Mouse (Mus musculus) right cerebral cortex, postnatal 4 days (tissue): Measurements from ENCODE around the gene Orm3.
A peak's percentile ranks its signal among the peaks of the same experiment; 100 is the strongest.

Experiments
- DNase-seq: peaks from one replicate; pipeline ENCODE4 v3.0.0-alpha.2; 2022

Orm3 gene

GRCm38 (mm10) chr4:63355877-63356665, at the start of gene Orm3:
Orm3 (plus strand) TSS chr4:63356162.
- DNase-seq: no peak

- DNase-seq: peak; percentile 98
Observed at GRCm38 (mm10) chr4:63307175-63308062, 48.5 kb upstream of the Orm3 start.

- no peak for DNase-seq
Observed at GRCm38 (mm10) chr4:63308316-63308715, 47.6 kb upstream of the Orm3 start.

- no peak for DNase-seq
Observed at GRCm38 (mm10) chr4:63310247-63310855, 45.6 kb upstream of the Orm3 start.

GRCm38 (mm10) chr4:63311426-63311825, 44.5 kb upstream of the Orm3 start:
- no peak for DNase-seq

GRCm38 (mm10) chr4:63314063-63314462, 41.9 kb upstream of the Orm3 start:
- DNase-seq: no peak

GRCm38 (mm10) chr4:63316076-63316746, 39.8 kb upstream of the Orm3 start:
- no peak for DNase-seq

GRCm38 (mm10) chr4:63319566-63319965, 36.4 kb upstream of the Orm3 start:
- peak; percentile 77 for DNase-seq

- no peak for DNase-seq
Observed at GRCm38 (mm10) chr4:63323275-63323815, 32.6 kb upstream of the Orm3 start.

- DNase-seq: no peak
Observed at GRCm38 (mm10) chr4:63333403-63333802, 22.6 kb upstream of the Orm3 start.

GRCm38 (mm10) chr4:63338414-63339076, 17.4 kb upstream of the Orm3 start:
- DNase-seq: no peak

GRCm38 (mm10) chr4:63342491-63342890, 13.5 kb upstream of the Orm3 start:
- no peak for DNase-seq

GRCm38 (mm10) chr4:63343608-63344007, 12.4 kb upstream of the Orm3 start:
- no peak for DNase-seq

GRCm38 (mm10) chr4:63344295-63344694, 11.7 kb upstream of the Orm3 start, which contains the start of gene Orm1:
Orm1 (plus strand) TSS chr4:63344560.
- no peak for DNase-seq

GRCm38 (mm10) chr4:63345261-63345660, 10.7 kb upstream of the Orm3 start:
- DNase-seq: no peak

- DNase-seq: no peak
Observed at GRCm38 (mm10) chr4:63346659-63347058, 9.3 kb upstream of the Orm3 start.

GRCm38 (mm10) chr4:63348524-63348923, 7.4 kb upstream of the Orm3 start:
- no peak for DNase-seq

GRCm38 (mm10) chr4:63356981-63357570, 1.1 kb downstream of the Orm3 start:
- no peak for DNase-seq

GRCm38 (mm10) chr4:63359861-63360260, 3.9 kb downstream of the Orm3 start:
- DNase-seq: no peak

- no peak for DNase-seq
Observed at GRCm38 (mm10) chr4:63362150-63362549, 6.2 kb downstream of the Orm3 start, which contains the start of gene Orm2. Orm2 (plus strand) TSS chr4:63362449.

GRCm38 (mm10) chr4:63368577-63368976, 12.6 kb downstream of the Orm3 start:
- peak; percentile 93 for DNase-seq
